Mouse (Mus musculus): ENCODE data around the gene Cpvl. TPM values are rescaled to one million over a fixed set of nuclear protein-coding genes. Genes with fewer than 3 reads are reported as not detected.
A peak's percentile ranks its signal among the peaks of the same experiment; 100 is the strongest.

Gene Cpvl
- polyA plus RNA-seq, 1 experiment from 2014 or later = 0.10 TPM

DNA sequence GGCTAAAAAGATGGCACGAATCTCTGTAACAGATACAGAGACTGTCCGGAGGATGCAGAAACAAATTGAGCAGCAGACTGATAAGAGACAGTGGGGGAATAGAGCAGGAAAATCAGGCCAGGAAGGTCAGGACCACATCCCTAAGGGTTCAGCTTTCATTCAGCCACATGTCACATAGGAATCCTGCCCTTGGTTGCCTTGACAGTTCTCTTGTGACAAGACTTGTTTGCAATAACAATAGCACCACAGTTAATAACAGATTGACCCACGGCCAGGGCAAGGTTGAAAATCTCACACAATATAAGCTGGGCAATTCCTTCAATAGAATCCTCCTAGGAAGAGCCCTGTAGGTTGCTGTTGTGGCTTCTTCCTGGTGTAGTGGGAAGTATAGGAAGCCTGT lies 68.5 kb downstream of the Cpvl start:
- 31% methylated on average over 3 of the region's 3 CpGs for whole genome bisulfite sequencing
- Histone ChIP-seq H3K4me2 (ENCODE audit: low read depth, low read length) (no peak overlapping the region), H3K4me3 (ENCODE audit: low read length) (no peak overlapping the region), H3K36me3 (ENCODE audit: control insufficient read depth, insufficient read depth, low read length) (no peaks in the 10 kb centered on the region), H3K27me3 (ENCODE audit: control insufficient read depth, insufficient read depth, low read depth, low read length) (no peaks in the 10 kb centered on the region), H3K9me3 (ENCODE audit: control insufficient read depth, low read length) (no peaks in the 10 kb centered on the region), H3K9ac (ENCODE audit: low read length) (no peak overlapping the region), H3K4me1 (replicated peaks; ENCODE audit: control insufficient read depth, insufficient read depth, low read length) (peaks cover 44% of the 10 kb centered on the region), H3K27ac (ENCODE audit: low read length) (no peak overlapping the region)
- no peak for ATAC-seq (ENCODE audit: low read depth)

DNA sequence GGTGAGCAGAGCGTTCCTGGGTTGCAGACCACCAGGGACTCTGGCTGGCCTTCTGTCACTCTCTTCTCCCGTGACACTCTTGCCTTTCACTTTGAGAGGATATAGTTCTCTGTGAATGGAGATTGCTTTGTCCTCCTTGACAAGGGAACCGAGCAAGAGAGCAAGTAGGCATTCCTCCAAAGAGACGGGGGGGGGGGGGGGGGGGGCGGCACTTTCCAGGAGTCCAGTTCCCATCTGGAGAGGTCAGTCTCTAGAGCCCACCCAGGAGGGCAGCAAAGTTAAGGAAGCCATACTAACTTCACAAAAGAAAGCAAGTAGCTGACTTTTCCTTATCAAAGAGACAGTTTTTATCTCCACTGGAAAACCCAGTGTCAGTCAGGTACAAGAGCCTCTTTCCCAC lies 69.0 kb downstream of the Cpvl start:
- ATAC-seq (ENCODE audit: low read depth) = no peak
- Histone ChIP-seq H3K9me3 (ENCODE audit: control insufficient read depth, low read length) (no peaks in the 10 kb centered on the region), H3K27me3 (ENCODE audit: control insufficient read depth, insufficient read depth, low read depth, low read length) (no peaks in the 10 kb centered on the region), H3K4me1 (replicated peaks; ENCODE audit: control insufficient read depth, insufficient read depth, low read length) (peaks cover 49% of the 10 kb centered on the region), H3K36me3 (ENCODE audit: control insufficient read depth, insufficient read depth, low read length) (no peaks in the 10 kb centered on the region), H3K27ac (ENCODE audit: low read length) (no peak overlapping the region), H3K4me2 (ENCODE audit: low read depth, low read length) (no peak overlapping the region), H3K9ac (ENCODE audit: low read length) (no peak overlapping the region), H3K4me3 (ENCODE audit: low read length) (no peak overlapping the region)
- WGBS = 22% methylated on average over 4 of the region's 5 CpGs

DNA sequence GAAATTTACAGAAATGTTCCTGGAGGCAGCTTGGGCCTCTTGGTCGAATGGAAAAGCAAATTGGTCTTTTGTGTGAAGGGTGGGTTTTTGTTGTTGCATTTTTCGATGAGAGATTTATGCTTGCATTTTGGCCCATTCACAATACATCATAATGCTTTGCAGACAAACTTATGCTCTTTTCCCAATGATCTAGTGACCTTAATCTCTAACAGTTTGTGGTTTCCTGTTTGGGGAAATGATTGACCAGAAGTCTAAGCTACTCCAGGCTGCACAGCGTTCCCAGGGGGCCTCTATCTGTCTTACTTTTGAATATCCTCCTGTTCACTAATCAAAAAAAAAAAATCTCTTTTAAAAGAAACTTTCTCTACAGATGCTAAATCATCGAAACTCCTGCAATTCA lies 71.6 kb downstream of the Cpvl start:
- no peak overlapping the region for H3K4me2 ChIP-seq (ENCODE audit: low read depth, low read length)
- no peak overlapping the region for H3K9ac ChIP-seq (ENCODE audit: low read length)
- H3K9me3 ChIP-seq (ENCODE audit: control insufficient read depth, low read length) = no peaks in the 10 kb centered on the region
- peaks cover 51% of the 10 kb centered on the region for H3K4me1 ChIP-seq (replicated peaks; ENCODE audit: control insufficient read depth, insufficient read depth, low read length)
- no peak for ATAC-seq (ENCODE audit: low read depth)
- peak overlapping the region; percentile 60 for H3K27ac ChIP-seq (ENCODE audit: low read length)
- 38% methylated on average over 4 of the region's 4 CpGs for WGBS
- H3K36me3 ChIP-seq (ENCODE audit: control insufficient read depth, insufficient read depth, low read length) = no peaks in the 10 kb centered on the region
- no peak overlapping the region for H3K4me3 ChIP-seq (ENCODE audit: low read length)
- no peaks in the 10 kb centered on the region for H3K27me3 ChIP-seq (ENCODE audit: control insufficient read depth, insufficient read depth, low read depth, low read length)

- H3K4me1 ChIP-seq (replicated peaks; ENCODE audit: control insufficient read depth, insufficient read depth, low read length) = peaks cover 51% of the 10 kb centered on the region
- H3K4me2 ChIP-seq (ENCODE audit: low read depth, low read length) = no peak overlapping the region
- H3K9me3 ChIP-seq (ENCODE audit: control insufficient read depth, low read length) = no peaks in the 10 kb centered on the region
- H3K9ac ChIP-seq (ENCODE audit: low read length) = no peak overlapping the region
- H3K27ac ChIP-seq (ENCODE audit: low read length) = peak overlapping the region; percentile 60
- peak; percentile 35 for ATAC-seq (ENCODE audit: low read depth)
- no peaks in the 10 kb centered on the region for H3K36me3 ChIP-seq (ENCODE audit: control insufficient read depth, insufficient read depth, low read length)
- no peak overlapping the region for H3K4me3 ChIP-seq (ENCODE audit: low read length)
- WGBS = 3% methylated on average over 1 of the region's 1 CpGs
- H3K27me3 ChIP-seq (ENCODE audit: control insufficient read depth, insufficient read depth, low read depth, low read length) = no peaks in the 10 kb centered on the region
Measured at GRCm38 (mm10) chr6:53906051-53906462, 72.4 kb downstream of the Cpvl start.

DNA sequence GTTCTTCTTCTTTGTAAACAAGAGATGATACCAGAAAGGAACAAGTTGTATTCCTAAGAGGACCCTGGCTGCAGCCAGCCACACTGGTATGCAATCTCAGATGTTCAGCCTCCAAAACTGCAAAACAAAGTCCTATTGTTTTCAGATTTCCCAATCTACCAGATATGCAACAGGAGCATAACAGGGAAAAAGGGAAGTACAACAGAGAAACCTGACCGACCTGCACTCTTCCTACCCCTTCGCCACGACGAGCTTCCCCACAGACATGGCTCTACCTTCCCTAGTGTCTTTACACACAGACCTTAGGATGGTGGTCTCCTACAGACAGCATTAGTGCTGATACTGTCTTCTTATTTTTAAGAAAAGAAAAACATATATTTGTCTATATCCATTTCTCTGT lies 72.9 kb downstream of the Cpvl start:
- no peak overlapping the region for H3K9ac ChIP-seq (ENCODE audit: low read length)
- peak overlapping the region; percentile 60 for H3K27ac ChIP-seq (ENCODE audit: low read length)
- 40% methylated on average over 4 of the region's 4 CpGs for WGBS
- no peaks in the 10 kb centered on the region for H3K9me3 ChIP-seq (ENCODE audit: control insufficient read depth, low read length)
- H3K36me3 ChIP-seq (ENCODE audit: control insufficient read depth, insufficient read depth, low read length) = no peaks in the 10 kb centered on the region
- ATAC-seq (ENCODE audit: low read depth) = no peak
- H3K4me3 ChIP-seq (ENCODE audit: low read length) = no peak overlapping the region
- no peak overlapping the region for H3K4me2 ChIP-seq (ENCODE audit: low read depth, low read length)
- no peaks in the 10 kb centered on the region for H3K27me3 ChIP-seq (ENCODE audit: control insufficient read depth, insufficient read depth, low read depth, low read length)
- H3K4me1 ChIP-seq (replicated peaks; ENCODE audit: control insufficient read depth, insufficient read depth, low read length) = peaks cover 51% of the 10 kb centered on the region

GRCm38 (mm10) chr6:53904703-53905395 lies 73.6 kb downstream of the Cpvl start:
- Histone ChIP-seq H3K4me3 (ENCODE audit: low read length) (no peak overlapping the region), H3K4me1 (replicated peaks; ENCODE audit: control insufficient read depth, insufficient read depth, low read length) (peaks cover 50% of the 10 kb centered on the region), H3K27ac (ENCODE audit: low read length) (peak overlapping the region; percentile 60), H3K36me3 (ENCODE audit: control insufficient read depth, insufficient read depth, low read length) (no peaks in the 10 kb centered on the region), H3K9ac (ENCODE audit: low read length) (no peak overlapping the region), H3K27me3 (ENCODE audit: control insufficient read depth, insufficient read depth, low read depth, low read length) (no peaks in the 10 kb centered on the region), H3K4me2 (ENCODE audit: low read depth, low read length) (no peak overlapping the region), H3K9me3 (ENCODE audit: control insufficient read depth, low read length) (no peaks in the 10 kb centered on the region)
- WGBS = 58% methylated on average over 4 of the region's 4 CpGs
- peak; percentile 80 for ATAC-seq (ENCODE audit: low read depth)

DNA sequence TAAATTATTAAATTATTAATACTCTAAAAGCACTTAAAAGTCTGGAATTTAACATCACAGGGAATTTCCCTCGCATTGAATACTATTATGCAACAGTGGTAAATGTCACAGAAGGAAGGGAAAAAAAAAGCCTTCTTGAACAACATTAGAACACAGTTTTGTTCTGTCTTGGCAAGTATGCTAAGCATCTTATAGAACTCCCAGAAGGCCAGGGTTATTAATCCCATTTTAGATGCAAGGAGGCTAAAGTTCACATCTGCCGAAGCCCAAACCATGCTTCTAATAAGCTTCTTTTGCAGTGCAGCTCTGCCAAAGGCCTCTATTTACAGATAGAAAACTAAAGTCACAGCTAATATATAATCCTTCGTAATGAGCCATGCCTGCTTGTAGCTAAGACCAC lies 74.3 kb downstream of the Cpvl start:
- Histone ChIP-seq H3K27me3 (ENCODE audit: control insufficient read depth, insufficient read depth, low read depth, low read length) (no peaks in the 10 kb centered on the region), H3K36me3 (ENCODE audit: control insufficient read depth, insufficient read depth, low read length) (no peaks in the 10 kb centered on the region), H3K4me2 (ENCODE audit: low read depth, low read length) (no peak overlapping the region), H3K4me1 (replicated peaks; ENCODE audit: control insufficient read depth, insufficient read depth, low read length) (peaks cover 43% of the 10 kb centered on the region), H3K27ac (ENCODE audit: low read length) (peak overlapping the region; percentile 60), H3K9ac (ENCODE audit: low read length) (no peak overlapping the region), H3K9me3 (ENCODE audit: control insufficient read depth, low read length) (no peaks in the 10 kb centered on the region), H3K4me3 (ENCODE audit: low read length) (no peak overlapping the region)
- peak; percentile 88 for ATAC-seq (ENCODE audit: low read depth)
- 37% methylated on average over 3 of the region's 3 CpGs for WGBS

DNA sequence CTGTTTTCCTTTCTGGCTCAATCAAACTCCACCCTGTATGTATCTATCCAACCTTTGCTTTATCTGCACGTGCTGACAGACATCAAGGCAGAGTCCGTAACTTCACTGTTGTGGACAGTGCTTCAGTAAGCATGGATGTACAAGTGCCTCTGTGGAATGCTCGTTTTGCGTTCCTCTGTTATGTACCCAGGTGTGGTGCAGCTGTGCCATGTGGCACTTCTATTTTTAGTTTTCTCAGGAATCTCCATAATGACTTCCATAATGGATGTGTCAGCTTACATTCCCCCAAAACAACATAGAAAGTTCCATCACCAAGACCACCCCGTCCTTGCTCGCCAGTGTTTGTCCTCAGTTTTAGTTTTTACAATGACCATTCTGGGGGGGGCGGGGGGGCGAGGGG lies 76.7 kb downstream of the Cpvl start:
- no peak overlapping the region for H3K9ac ChIP-seq (ENCODE audit: low read length)
- no peak overlapping the region for H3K27ac ChIP-seq (ENCODE audit: low read length)
- no peak overlapping the region for H3K4me3 ChIP-seq (ENCODE audit: low read length)
- no peaks in the 10 kb centered on the region for H3K36me3 ChIP-seq (ENCODE audit: control insufficient read depth, insufficient read depth, low read length)
- peaks cover 28% of the 10 kb centered on the region for H3K4me1 ChIP-seq (replicated peaks; ENCODE audit: control insufficient read depth, insufficient read depth, low read length)
- no peaks in the 10 kb centered on the region for H3K9me3 ChIP-seq (ENCODE audit: control insufficient read depth, low read length)
- ATAC-seq (ENCODE audit: low read depth) = no peak
- no peaks in the 10 kb centered on the region for H3K27me3 ChIP-seq (ENCODE audit: control insufficient read depth, insufficient read depth, low read depth, low read length)
- 73% methylated on average over 8 of the region's 8 CpGs for WGBS
- H3K4me2 ChIP-seq (ENCODE audit: low read depth, low read length) = no peak overlapping the region

DNA sequence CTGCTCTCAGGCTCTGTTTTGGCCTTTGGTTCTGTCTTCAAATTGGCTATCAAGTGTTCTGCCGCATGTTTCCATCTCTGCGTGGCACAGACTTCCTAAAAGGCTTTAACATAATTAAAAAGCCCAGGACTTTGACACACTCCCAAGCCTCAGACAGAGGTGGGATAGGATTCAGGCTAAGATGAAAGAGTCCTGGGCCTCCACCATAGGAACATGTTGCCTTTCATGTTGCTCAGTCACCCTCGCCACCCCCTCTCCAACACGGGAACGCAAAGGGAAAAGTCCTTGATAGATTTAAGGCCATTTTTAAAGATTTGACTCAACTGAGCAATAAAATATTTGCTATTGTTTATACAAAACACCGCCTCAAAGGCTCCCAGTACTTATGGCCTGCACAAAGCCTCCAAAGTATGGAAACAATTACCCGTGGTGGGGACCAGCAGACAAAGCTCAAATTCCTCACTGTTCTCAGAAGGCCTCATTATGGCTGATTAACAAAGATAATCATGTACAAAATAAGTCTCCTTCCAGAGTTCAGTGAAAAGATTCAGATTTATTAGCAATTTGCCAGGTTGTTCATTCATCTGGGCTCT lies 80.5 kb downstream of the Cpvl start:
- no peak for ATAC-seq (ENCODE audit: low read depth)
- Histone ChIP-seq H3K27ac (ENCODE audit: low read length) (no peak overlapping the region), H3K36me3 (ENCODE audit: control insufficient read depth, insufficient read depth, low read length) (no peaks in the 10 kb centered on the region), H3K9me3 (ENCODE audit: control insufficient read depth, low read length) (no peaks in the 10 kb centered on the region), H3K4me2 (ENCODE audit: low read depth, low read length) (no peak overlapping the region), H3K4me3 (ENCODE audit: low read length) (no peak overlapping the region), H3K4me1 (replicated peaks; ENCODE audit: control insufficient read depth, insufficient read depth, low read length) (no peaks in the 10 kb centered on the region; the same call in 1 of the 2 replicates), H3K27me3 (ENCODE audit: control insufficient read depth, insufficient read depth, low read depth, low read length) (no peaks in the 10 kb centered on the region), H3K9ac (ENCODE audit: low read length) (no peak overlapping the region)
- 61% methylated on average over 7 of the region's 7 CpGs for WGBS
